Mouse (Mus musculus) left cerebral cortex, adult 9 months (tissue): ENCODE data around the gene Cdk1.

Source experiments
- DNase-seq, 2 experiments: peaks; one replicate each; pipeline ENCODE4 v3.0.0; 2022; ENCODE audit warnings: low spot score in 2 of 2

Gene Cdk1

GRCm38 (mm10) chr10:69306205-69306604, 46.5 kb downstream of the Cdk1 start:
- peak in 1 of 2 experiments; percentile 13 for DNase-seq

GRCm38 (mm10) chr10:69305600-69305999, 47.1 kb downstream of the Cdk1 start:
- DNase-seq, result no peak

GRCm38 (mm10) chr10:69304819-69305218, 47.9 kb downstream of the Cdk1 start:
- DNase-seq, result no peak

- no peak for DNase-seq
These were observed 50.1 kb downstream of the Cdk1 start for GRCm38 (mm10) chr10:69302667-69303066.

- no peak for DNase-seq
These were observed 52.8 kb downstream of the Cdk1 start for GRCm38 (mm10) chr10:69299985-69300384.

- DNase-seq, result no peak
These were observed 56.8 kb downstream of the Cdk1 start for GRCm38 (mm10) chr10:69295919-69296318.

GRCm38 (mm10) chr10:69290736-69291135, 62.0 kb downstream of the Cdk1 start:
- DNase-seq, result no peak

GRCm38 (mm10) chr10:69288720-69289119, 64.0 kb downstream of the Cdk1 start:
- no peak for DNase-seq

- no peak for DNase-seq
These were observed 64.7 kb downstream of the Cdk1 start for GRCm38 (mm10) chr10:69288086-69288485.

GRCm38 (mm10) chr10:69286939-69287338, 65.8 kb downstream of the Cdk1 start:
- no peak for DNase-seq
